Mouse (Mus musculus): Measurements from ENCODE around the gene Nckap5l. TPM values are rescaled to one million over a fixed set of nuclear protein-coding genes. Genes with fewer than 3 reads are reported as not detected.
"Not testable (repeated sequence)": the region's sequence is repeated elsewhere in the genome, so short reads cannot be mapped to it uniquely, and the experiment has no call there.

Nckap5l gene
- polyA plus RNA-seq, 1 experiment from 2014 or later: 9.3 TPM

DNA sequence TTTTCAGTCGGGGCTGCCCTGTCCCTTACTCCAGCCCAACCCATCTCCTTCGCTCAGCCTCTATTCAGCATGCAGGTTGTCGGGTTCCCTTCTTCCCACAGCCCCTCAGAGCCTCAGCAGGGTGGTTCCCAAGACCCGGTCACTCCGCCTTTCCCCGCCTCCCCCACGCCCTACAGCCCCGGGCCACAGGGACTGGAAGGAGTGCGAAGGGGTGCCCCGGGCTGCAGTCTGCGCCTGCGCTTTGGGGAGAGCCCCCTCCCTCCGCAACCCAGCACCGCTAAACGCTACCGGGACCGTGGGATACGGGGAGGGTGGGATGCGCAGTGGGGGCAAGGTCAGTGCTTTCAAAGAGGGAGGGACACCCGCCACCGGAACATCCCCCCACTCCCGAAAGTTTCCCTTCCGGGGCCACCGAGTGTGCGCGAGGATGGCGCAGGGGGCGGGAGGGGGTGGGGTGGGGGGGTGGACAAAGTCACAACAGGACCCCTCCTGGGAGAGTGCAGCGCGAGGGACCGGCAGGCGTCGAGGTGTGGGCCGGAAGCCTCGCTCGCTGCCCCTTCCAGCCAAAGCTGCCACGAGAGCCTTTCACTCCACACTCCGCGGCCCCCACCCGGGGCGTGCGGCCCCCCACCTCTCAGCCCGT is 464 bp downstream of the Nckap5l start:
- Histone ChIP-seq H3K9ac (peak overlapping the region; percentile 80), H3K27me3 (no peaks in the 10 kb centered on the region), H3K36me3 (ENCODE audit: poor library complexity, severe bottlenecking) (0 out of 2 replicates have a peak, but pooled peaks cover 8% of the 10 kb centered on the region), H3K4me2 (peak overlapping the region; percentile 87), H3K9me3 (replicated peaks) (no peaks in the 10 kb centered on the region), H3K27ac (peak overlapping the region; percentile 89), H3K4me3 (peak overlapping the region; percentile 84), H3K4me1 (peaks cover 50% of the 10 kb centered on the region)
- WGBS: under 1% methylated on average over 42 of the region's 43 CpGs
- ATAC-seq: peak; percentile 78

GRCm38 (mm10) chr15:99456338-99456962 is 1.1 kb downstream of the Nckap5l start:
- WGBS: 12% methylated on average over 7 of the region's 7 CpGs
- peak overlapping the region; percentile 84 for H3K4me3 ChIP-seq
- peak overlapping the region; percentile 87 for H3K4me2 ChIP-seq
- H3K27me3 ChIP-seq: no peaks in the 10 kb centered on the region
- peaks cover 50% of the 10 kb centered on the region for H3K4me1 ChIP-seq
- H3K27ac ChIP-seq: peak overlapping the region; percentile 89
- ATAC-seq: no peak
- H3K9ac ChIP-seq: peak overlapping the region; percentile 80
- no peaks in the 10 kb centered on the region for H3K9me3 ChIP-seq (replicated peaks)
- 0 out of 2 replicates have a peak, but pooled peaks cover 9% of the 10 kb centered on the region for H3K36me3 ChIP-seq (ENCODE audit: poor library complexity, severe bottlenecking)

DNA sequence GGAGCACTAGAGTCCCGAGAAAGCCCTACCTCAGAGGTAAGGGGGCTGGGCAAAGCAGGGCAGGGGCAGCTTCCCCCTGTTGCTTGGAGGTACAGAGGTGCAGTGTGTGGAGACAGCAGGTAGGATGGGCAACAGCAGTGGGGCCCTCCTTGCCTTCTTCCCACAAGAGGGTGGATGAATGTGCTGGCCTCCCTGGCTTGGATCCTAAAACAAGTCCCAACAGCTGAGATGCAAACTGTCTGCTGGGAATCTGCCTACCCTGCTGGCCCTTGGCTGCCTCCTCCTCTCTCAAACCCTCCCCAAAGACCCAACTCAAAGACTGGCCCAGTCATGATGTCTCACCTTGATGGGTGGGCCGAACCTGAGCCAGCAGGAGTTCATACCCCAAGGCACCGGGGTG is 2.1 kb downstream of the Nckap5l start:
- Histone ChIP-seq H3K4me1 (peaks cover 50% of the 10 kb centered on the region), H3K9me3 (replicated peaks) (no peaks in the 10 kb centered on the region), H3K9ac (no peak overlapping the region; the same call in 1 of the 2 replicates), H3K36me3 (ENCODE audit: poor library complexity, severe bottlenecking) (0 out of 2 replicates have a peak, but pooled peaks cover 9% of the 10 kb centered on the region), H3K27ac (no peak overlapping the region), H3K27me3 (no peaks in the 10 kb centered on the region), H3K4me3 (no peak overlapping the region), H3K4me2 (peak overlapping the region; percentile 87)
- no peak for ATAC-seq
- WGBS: 77% methylated on average over 3 of the region's 3 CpGs

DNA sequence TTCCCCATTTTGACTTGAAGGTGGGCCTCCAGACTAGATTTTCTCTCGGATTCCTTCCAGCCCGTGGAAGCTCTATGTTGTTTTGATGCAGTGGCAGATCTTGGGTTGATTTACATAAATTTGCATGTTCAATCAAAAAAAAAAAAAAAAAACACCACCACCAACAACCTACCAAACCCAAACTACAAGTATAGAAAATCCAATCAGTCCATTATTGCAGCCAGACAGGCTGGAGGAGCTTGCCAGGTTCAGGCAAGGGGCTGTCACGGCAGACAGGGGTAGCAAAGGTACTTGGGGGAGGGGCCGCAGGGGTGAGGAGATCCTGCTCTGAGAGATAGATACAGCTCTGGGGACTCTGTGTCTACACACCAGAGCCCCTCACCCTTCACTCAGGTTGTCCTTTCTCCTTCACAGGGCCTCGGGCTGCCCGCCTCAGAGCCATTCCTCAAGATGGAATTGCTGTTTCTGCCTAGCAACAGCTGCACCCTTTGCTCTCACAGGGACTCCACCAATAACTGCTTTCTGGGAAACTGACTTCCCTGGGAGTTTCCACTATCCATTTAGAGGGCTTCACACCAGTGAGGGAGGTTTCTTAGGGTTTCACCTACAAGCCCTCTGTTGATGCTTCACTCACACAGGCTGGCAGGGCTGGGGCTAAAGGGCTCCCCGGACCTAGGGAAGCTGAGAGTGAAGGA is 2.8 kb downstream of the Nckap5l start:
- Histone ChIP-seq H3K4me1 (peaks cover 51% of the 10 kb centered on the region), H3K9ac (no peak overlapping the region; the same call in 1 of the 2 replicates), H3K4me2 (no peak overlapping the region), H3K36me3 (ENCODE audit: poor library complexity, severe bottlenecking) (0 out of 2 replicates have a peak, but pooled peaks cover 9% of the 10 kb centered on the region), H3K4me3 (no peak overlapping the region), H3K9me3 (replicated peaks) (no peaks in the 10 kb centered on the region), H3K27me3 (no peaks in the 10 kb centered on the region), H3K27ac (0 out of 2 replicates have a peak overlapping the region, but pooled peaks have one; percentile 1)
- ATAC-seq: no peak
- WGBS: 65% methylated on average over 7 of the region's 7 CpGs

DNA sequence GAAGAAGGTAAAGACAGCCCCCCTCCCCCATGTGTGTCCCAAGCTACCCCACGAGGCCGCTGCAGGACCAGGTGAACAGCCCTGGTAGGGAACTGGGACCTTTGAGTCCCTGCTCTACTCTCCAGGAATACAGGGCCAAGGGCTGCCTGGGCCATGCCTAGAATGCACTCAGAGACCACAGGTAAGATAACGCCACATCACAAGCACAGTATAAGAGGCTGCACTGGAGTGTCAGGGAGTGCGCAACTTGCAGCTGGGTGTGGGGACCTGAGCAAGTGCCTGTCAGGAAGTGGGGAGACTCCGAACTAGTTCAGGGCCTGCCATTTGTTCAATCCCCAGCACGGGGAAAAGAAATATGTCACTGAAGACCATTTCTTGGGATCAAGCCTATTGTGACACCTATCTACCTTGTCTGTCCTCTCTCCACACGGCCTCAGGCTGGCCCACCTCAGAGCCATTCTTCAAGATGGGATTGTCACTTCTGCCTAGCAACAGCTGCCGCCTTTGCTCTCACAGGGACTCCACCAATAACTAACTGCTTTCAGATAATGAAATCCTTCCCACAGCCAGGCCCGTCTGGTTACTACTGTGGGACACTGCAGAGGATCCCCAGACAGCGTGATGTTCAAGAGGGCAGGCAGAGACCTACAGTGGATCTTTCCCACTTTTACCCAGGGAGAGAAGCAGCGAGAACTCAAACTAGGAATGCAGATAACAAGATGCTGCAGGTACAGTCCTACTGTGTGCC is 4.2 kb downstream of the Nckap5l start:
- no peak for ATAC-seq
- H3K9me3 ChIP-seq (replicated peaks): no peaks in the 10 kb centered on the region
- H3K4me1 ChIP-seq: peaks cover 58% of the 10 kb centered on the region

DNA sequence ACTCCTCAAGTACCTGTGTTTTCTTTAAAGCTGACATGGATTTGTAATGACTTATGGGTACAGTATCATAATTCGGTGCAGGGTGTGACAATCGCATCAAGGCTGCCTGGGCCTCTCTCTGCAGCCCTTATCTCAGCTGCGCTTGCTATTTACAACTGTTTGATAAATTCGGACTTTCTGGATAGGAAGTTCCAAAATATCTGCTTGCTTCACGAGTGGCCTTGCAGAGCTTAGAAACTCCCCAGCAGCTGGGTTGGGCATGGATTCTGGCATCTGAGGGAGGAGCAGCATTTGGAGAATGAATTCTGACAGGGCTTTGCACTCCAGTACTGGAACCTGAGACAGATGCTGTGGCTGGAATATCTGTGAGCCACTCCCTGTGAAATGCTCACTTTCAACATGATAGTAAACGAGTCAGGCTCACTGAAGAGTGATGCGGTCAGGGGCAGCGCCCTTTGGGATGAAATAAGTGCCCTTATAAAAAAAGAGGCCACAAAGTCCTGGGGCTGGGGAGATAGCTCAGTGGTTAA is 7.7 kb downstream of the Nckap5l start:
- Histone ChIP-seq H3K27me3 (no peaks in the 10 kb centered on the region), H3K36me3 (ENCODE audit: poor library complexity, severe bottlenecking) (0 out of 2 replicates have a peak, but pooled peaks cover 17% of the 10 kb centered on the region), H3K9me3 (replicated peaks) (no peaks in the 10 kb centered on the region), H3K4me3 (no peak overlapping the region), H3K4me2 (no peak overlapping the region), H3K27ac (0 out of 2 replicates have a peak overlapping the region, but pooled peaks have one; percentile 6), H3K9ac (no peak overlapping the region), H3K4me1 (peaks cover 33% of the 10 kb centered on the region)
- 89% methylated on average over 8 of the region's 8 CpGs for WGBS
- ATAC-seq: no peak

More for the DNA sequence above, 4.2 kb downstream of the Nckap5l start:
- Histone ChIP-seq H3K4me2 (no peak overlapping the region), H3K4me3 (no peak overlapping the region), H3K9ac (no peak overlapping the region), H3K27me3 (no peaks in the 10 kb centered on the region), H3K36me3 (ENCODE audit: poor library complexity, severe bottlenecking) (0 out of 2 replicates have a peak, but pooled peaks cover 13% of the 10 kb centered on the region), H3K27ac (no peak overlapping the region)
- WGBS: 83% methylated on average over 11 of the region's 11 CpGs

- peaks cover 27% of the 10 kb centered on the region for H3K4me1 ChIP-seq
- no peak overlapping the region for H3K27ac ChIP-seq
- peak; percentile 33; the same call in 1 of the 2 replicates for ATAC-seq
- no peak overlapping the region for H3K9ac ChIP-seq
- 76% methylated on average over 9 of the region's 9 CpGs for WGBS
- no peaks in the 10 kb centered on the region for H3K27me3 ChIP-seq
- H3K4me2 ChIP-seq: no peak overlapping the region
- no peaks in the 10 kb centered on the region for H3K9me3 ChIP-seq (replicated peaks)
- no peak overlapping the region for H3K4me3 ChIP-seq
- 0 out of 2 replicates have a peak, but pooled peaks cover 17% of the 10 kb centered on the region for H3K36me3 ChIP-seq (ENCODE audit: poor library complexity, severe bottlenecking)
Measured at GRCm38 (mm10) chr15:99449131-99449750, 8.3 kb downstream of the Nckap5l start.

GRCm38 (mm10) chr15:99446136-99446535 is 11.4 kb downstream of the Nckap5l start:
- WGBS: 92% methylated on average over 10 of the region's 10 CpGs
- H3K9me3 ChIP-seq (replicated peaks); H3K27me3 ChIP-seq; H3K4me3 ChIP-seq; H3K36me3 ChIP-seq (ENCODE audit: poor library complexity, severe bottlenecking); H3K9ac ChIP-seq; ATAC-seq; H3K4me2 ChIP-seq; H3K27ac ChIP-seq: not testable (repeated sequence)
- peaks cover 14% of the 10 kb centered on the region for H3K4me1 ChIP-seq

DNA sequence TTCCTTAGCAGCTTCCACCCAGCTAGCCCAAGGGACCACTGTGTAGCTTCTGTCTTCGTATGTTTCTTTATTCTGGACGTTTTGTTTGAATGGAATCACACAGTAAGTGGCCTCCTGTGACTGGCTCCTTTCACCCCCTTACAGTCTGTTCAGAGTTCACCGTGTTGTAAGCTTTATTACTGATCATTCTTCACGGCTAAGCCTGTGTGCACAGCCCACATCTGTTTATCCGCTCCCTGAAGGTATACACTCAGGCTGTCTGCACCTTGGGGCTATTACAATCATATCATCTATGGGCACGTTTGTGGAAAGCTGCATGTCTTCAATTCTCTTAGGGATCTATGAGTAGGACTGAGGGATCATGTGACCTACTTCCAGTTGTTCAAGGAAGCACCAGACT is 12.0 kb downstream of the Nckap5l start:
- no peak for ATAC-seq
- Histone ChIP-seq H3K36me3 (ENCODE audit: poor library complexity, severe bottlenecking) (peaks cover 8% of the 10 kb centered on the region; the same call in 1 of the 2 replicates), H3K4me2 (no peak overlapping the region), H3K27ac (no peak overlapping the region), H3K4me1 (peaks cover 19% of the 10 kb centered on the region), H3K27me3 (no peaks in the 10 kb centered on the region), H3K9me3 (replicated peaks) (no peaks in the 10 kb centered on the region), H3K4me3 (no peak overlapping the region), H3K9ac (no peak overlapping the region)
- 62% methylated on average over 6 of the region's 6 CpGs for WGBS

DNA sequence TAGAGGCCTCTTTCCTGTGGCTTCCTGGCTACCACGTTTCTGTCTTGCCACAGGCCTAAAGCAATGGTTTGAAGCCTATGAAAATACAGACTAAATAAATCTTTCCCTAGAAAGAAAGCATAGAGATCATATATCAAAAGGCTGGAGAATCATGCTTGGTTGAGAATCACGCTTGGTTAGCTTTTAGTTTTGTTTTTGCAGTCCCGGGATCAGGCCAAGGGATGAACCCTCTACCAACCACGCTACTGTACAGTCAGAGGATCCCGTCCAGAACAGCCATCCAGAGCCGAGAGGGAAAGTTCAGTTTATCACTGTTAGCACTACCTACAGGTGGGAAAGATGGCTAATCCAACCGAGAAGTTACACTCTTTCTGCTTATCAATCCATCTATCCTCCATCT is 15.2 kb downstream of the Nckap5l start:
- Histone ChIP-seq H3K36me3 (ENCODE audit: poor library complexity, severe bottlenecking) (peaks cover 12% of the 10 kb centered on the region), H3K4me2 (no peak overlapping the region), H3K4me3 (no peak overlapping the region), H3K27ac (no peak overlapping the region), H3K27me3 (no peaks in the 10 kb centered on the region), H3K9me3 (replicated peaks) (no peaks in the 10 kb centered on the region), H3K9ac (no peak overlapping the region), H3K4me1 (peaks cover 21% of the 10 kb centered on the region)
- WGBS: 88% methylated on average over 7 of the region's 7 CpGs
- ATAC-seq: no peak
